Mouse (Mus musculus) heart, postnatal 0 days (tissue): ENCODE results near the gene Olfr666. TPM values are rescaled to one million over a fixed set of nuclear protein-coding genes. Genes with fewer than 3 reads are reported as not detected.
"Not testable (repeated sequence)": the region's sequence is repeated elsewhere in the genome, so short reads cannot be mapped to it uniquely, and the experiment has no call there.

Source experiments
- ATAC-seq: fragments of 200-750 bp; cut with Nextera tagmentation; 2 replicates; pipeline ENCODE4 v1.8.0; 2017; ENCODE audit warnings: low read depth, moderate number of reproducible peaks, moderate library complexity; ENCODE audit not compliant: insufficient read depth
- DNase-seq: peaks from one replicate; pipeline ENCODE4 v3.0.0-alpha.2; 2016; ENCODE audit warnings: low spot score
- H3K27ac ChIP-seq: fragments of 300-500 bp; sonication (generic); 2 replicates; pipeline ENCODE4 v1.5.1; 2014; ENCODE audit warnings: low read depth, mild to moderate bottlenecking
- H3K27me3 ChIP-seq: fragments of 300-500 bp; sonication (generic); 2 replicates; pipeline ENCODE4 v1.6.1; 2014; ENCODE audit warnings: low read length, mixed read lengths; ENCODE audit not compliant: control insufficient read depth, insufficient read depth
- H3K36me3 ChIP-seq: fragments of 300-500 bp; sonication (generic); replicated peaks from 2 replicates; pipeline ENCODE4 v1.6.1; 2014; ENCODE audit warnings: low read length, mixed read lengths; ENCODE audit not compliant: control insufficient read depth, insufficient read depth
- H3K4me1 ChIP-seq: fragments of 300-500 bp; sonication (generic); 2 replicates; pipeline ENCODE4 v1.6.1; 2014; ENCODE audit warnings: antibody characterized with exemption; ENCODE audit not compliant: control insufficient read depth, insufficient read depth
- H3K4me2 ChIP-seq: fragments of 300-500 bp; sonication (generic); 2 replicates; pipeline ENCODE4 v1.6.1; 2014; ENCODE audit warnings: low read depth, mild to moderate bottlenecking, low read length, moderate library complexity
- H3K4me3 ChIP-seq: fragments of 300-500 bp; sonication (generic); 2 replicates; pipeline ENCODE4 v1.5.1; 2014; ENCODE audit warnings: low read depth, low read length
- H3K9ac ChIP-seq: fragments of 300-500 bp; sonication (generic); replicated peaks from 2 replicates; pipeline ENCODE4 v1.6.1; 2014; ENCODE audit warnings: low read depth, low read length, mixed read lengths
- H3K9me3 ChIP-seq: fragments of 300-500 bp; sonication (generic); replicated peaks from 2 replicates; pipeline ENCODE4 v1.6.1; 2016; ENCODE audit warnings: low read length; ENCODE audit not compliant: control insufficient read depth
- CTCF ChIP-seq: IDR thresholded peaks from 2 replicates; pipeline ENCODE4 v1.5.1; 2016; ENCODE audit warnings: antibody characterized with exemption, control low read depth, low read depth
- EP300 ChIP-seq: IDR thresholded peaks from 2 replicates; pipeline ENCODE4 v1.6.1; 2016; ENCODE audit warnings: antibody characterized with exemption, low read depth
- WGBS: fragments of 180-500 bp; shearing (Covaris S2); extraction: QIAGEN DNeasy Blood & Tissue Kit; methylation state at CpG from one replicate; pipeline ENCODE4 v1.1.7; 2014; 5-methylcytosine and 5-hydroxymethylcytosine counted together
- polyA plus RNA-seq: library from polyadenylated mRNA; unstranded; fragments of >200 nt; fragmentation: Nextera tagmentation; extraction: Ambion mirVana; gene quantifications from 2 replicates; pipeline ENCODE4 v1.2.1, GENCODE M21; 2015
- total RNA-seq: library from RNA; depleted of rRNA; stranded (reverse); fragments of >200 nt; gene quantifications from 2 replicates; pipeline ENCODE4 v1.2.3, GENCODE M21; 2014; ENCODE audit warnings: low replicate concordance; rRNA removed

Gene Olfr666
- total and polyA plus RNA-seq, 2 experiments from 2014 or later = not detected

DNA sequence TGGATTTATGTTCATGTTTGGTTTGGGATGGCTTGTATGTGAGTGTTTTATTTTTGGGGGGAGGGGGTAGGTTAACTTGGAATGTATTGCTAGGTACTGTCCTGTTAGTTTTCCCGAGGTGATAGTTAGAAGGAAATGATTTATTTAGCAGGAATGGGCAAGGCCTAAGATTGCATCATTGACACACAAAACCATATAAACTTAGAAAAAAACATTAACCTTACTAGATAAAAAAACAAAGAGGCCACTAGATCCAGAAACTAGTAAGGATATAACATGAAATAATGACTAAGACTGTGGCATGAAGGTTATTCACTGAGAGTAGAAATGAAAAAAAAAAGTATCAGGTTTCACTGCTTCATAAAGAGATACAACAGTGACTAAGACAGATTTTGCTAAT lies 38.1 kb downstream of the Olfr666 start:
- no peaks in the 10 kb centered on the region for H3K36me3 ChIP-seq
- no peaks in the 10 kb centered on the region for H3K4me1 ChIP-seq
- ATAC-seq (no peak), DNase-seq (no peak)
- no peak for TF ChIP-seq EP300
- TF ChIP-seq CTCF = no peak
- no peaks in the 10 kb centered on the region for H3K9me3 ChIP-seq
- no peak overlapping the region for H3K9ac ChIP-seq
- no peak overlapping the region for H3K4me3 ChIP-seq
- no peak overlapping the region for H3K27ac ChIP-seq
- H3K4me2 ChIP-seq = no peak overlapping the region
- WGBS = 54% methylated on average over 1 of the region's 1 CpGs
- H3K27me3 ChIP-seq = no peaks in the 10 kb centered on the region

DNA sequence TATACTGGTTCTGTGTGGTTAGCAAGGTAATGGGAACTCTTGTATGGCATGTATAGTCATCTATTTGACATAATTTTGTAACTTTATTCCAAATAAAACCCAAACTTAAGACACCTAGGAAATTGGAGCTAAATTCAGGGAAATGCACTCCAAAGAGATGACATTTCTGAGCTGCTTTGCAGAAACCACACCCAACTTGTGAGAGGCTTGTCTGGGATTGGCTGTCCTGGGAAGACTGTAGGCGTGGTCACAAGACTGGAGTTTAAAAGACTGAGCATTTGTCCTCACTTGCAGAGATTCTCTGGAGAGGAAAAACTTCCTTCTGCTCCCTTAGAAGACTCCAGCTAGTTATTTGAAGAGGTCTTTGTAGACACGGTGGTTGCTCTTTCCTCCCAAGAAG lies 39.0 kb downstream of the Olfr666 start, which contains the start of gene Usp17la:
Usp17la (plus strand) TSS at position 301 of the 400 bp plus-strand sequence.
- not testable (repeated sequence) for H3K4me3 ChIP-seq, H3K9ac ChIP-seq, H3K27ac ChIP-seq, H3K9me3 ChIP-seq, H3K4me1 ChIP-seq, DNase-seq, H3K36me3 ChIP-seq, ATAC-seq, H3K27me3 ChIP-seq, H3K4me2 ChIP-seq
- WGBS = 64% methylated on average over 2 of the region's 2 CpGs

GRCm38 (mm10) chr7:104855248-104855750 lies 40.5 kb downstream of the Olfr666 start:
- TF ChIP-seq EP300 (no peak), CTCF (no peak)
- Histone ChIP-seq H3K4me3 (no peak overlapping the region), H3K9ac (no peak overlapping the region), H3K27ac (no peak overlapping the region), H3K9me3 (no peaks in the 10 kb centered on the region), H3K4me1 (no peaks in the 10 kb centered on the region), H3K4me2 (no peak overlapping the region), H3K36me3 (no peaks in the 10 kb centered on the region), H3K27me3 (no peaks in the 10 kb centered on the region)
- DNase-seq (no peak), ATAC-seq (no peak)
- WGBS = 72% methylated on average over 3 of the region's 3 CpGs

DNA sequence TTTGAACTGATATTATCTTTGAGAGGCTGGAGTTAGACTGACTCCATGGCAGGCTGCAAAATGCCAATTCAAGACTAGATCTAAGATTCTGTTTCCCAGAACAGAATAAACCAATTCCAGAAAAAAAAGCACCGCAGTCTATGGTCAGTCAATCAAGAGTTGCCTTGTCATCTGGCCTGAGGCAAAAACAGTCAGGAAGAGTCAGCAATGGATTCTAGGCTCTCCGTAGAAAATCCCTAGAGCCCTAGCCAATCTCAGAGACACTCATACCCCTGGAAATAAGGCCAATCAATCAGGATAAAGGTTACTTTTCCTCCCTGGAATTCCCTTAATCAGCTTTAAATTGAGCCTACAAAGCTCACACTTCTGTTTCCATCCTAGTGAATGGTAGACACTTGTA lies 44.2 kb downstream of the Olfr666 start:
- ATAC-seq, H3K27me3 ChIP-seq, H3K9me3 ChIP-seq, H3K36me3 ChIP-seq, H3K9ac ChIP-seq, H3K27ac ChIP-seq, DNase-seq, H3K4me2 ChIP-seq, H3K4me3 ChIP-seq, H3K4me1 ChIP-seq: not testable (repeated sequence)
- WGBS = 81% methylated on average over 2 of the region's 2 CpGs

DNA sequence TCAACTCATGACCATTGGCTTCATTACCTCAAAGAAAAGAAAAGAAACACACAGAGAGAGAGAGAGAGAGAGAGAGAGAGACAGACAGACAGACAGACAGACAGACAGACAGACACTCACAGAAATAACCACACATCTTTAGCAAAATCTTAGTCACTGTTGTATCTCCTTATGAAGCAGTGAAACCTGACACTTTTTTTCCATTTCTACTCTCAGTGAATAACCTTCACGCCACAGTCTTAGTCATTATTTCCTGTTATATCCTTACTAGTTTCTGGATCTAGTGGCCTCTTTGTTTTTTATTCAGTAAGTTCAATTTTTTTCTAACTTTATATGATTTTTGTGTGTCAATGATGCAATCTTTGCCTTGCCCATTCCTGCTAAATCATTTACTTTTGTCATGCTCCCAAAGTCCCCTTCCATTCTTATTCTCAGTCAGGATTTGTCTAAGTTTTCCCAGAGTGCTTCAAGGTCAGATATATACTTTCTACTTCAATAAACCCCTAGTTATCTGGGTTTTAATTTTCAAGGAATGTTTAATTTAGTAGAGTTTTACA lies 51.9 kb downstream of the Olfr666 start:
- Histone ChIP-seq H3K4me3 (no peak overlapping the region), H3K27me3 (no peaks in the 10 kb centered on the region), H3K27ac (no peak overlapping the region), H3K9me3 (no peaks in the 10 kb centered on the region), H3K4me2 (no peak overlapping the region), H3K36me3 (no peaks in the 10 kb centered on the region), H3K9ac (no peak overlapping the region), H3K4me1 (no peaks in the 10 kb centered on the region)
- DNase-seq (no peak), ATAC-seq (no peak)
- 66% methylated on average over 1 of the region's 1 CpGs for WGBS
- TF ChIP-seq CTCF = no peak
- TF ChIP-seq EP300 = no peak

DNA sequence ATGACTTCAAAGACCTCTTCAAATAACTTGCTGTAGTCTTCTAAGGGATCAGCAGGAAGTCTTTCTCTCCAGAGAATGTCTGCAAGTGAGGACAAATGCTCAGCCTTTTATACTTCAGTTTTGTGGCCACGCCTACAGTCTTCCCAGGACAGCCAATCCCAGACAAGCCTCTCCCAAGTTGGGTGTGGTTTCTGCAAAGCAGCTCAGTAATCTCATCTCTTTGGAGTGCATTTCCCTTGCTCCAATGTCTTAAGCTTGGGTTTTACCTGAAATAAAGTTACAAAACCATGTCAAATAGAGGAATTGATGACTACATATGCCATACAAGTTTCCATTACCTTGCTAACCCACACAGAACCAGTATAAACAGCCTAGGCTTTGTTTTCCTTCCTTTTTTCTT lies 53.2 kb downstream of the Olfr666 start, which contains the start of gene Usp17lb:
Usp17lb (minus strand) TSS at position 101 of the 400 bp plus-strand sequence.
- ATAC-seq = no peak
- WGBS = 47% methylated on average over 1 of the region's 1 CpGs
- H3K4me2 ChIP-seq = no peak within 1 kb of the TSS

More for the DNA sequence above, 53.2 kb downstream of the Olfr666 start, which contains the start of gene Usp17lb:
- Histone ChIP-seq H3K4me1 (no peaks in the 10 kb centered on the region), H3K4me3 (no peak within 1 kb of the TSS), H3K27me3 (no peaks in the 10 kb centered on the region), H3K9me3 (no peaks in the 10 kb centered on the region), H3K36me3 (no peaks in the 10 kb centered on the region), H3K9ac (no peak within 1 kb of the TSS), H3K27ac (no peak within 1 kb of the TSS)
- TF ChIP-seq EP300 (no peak), CTCF (no peak)
- DNase-seq = no peak

Other genes with a start within 250 kb of the Olfr666 start
- gene Olfr658, start 248.6 kb downstream of the Olfr666 start, total RNA-seq = not detected in 2 replicates
- not detected in 2 replicates for gene Olfr658, start 248.6 kb downstream of the Olfr666 start, polyA plus RNA-seq
- not detected in 2 replicates for gene Olfr659, start 229.2 kb downstream of the Olfr666 start, total RNA-seq
- not detected in 2 replicates for gene Olfr659, start 229.2 kb downstream of the Olfr666 start, polyA plus RNA-seq
- not detected in 2 replicates for gene Olfr661, start 209.5 kb downstream of the Olfr666 start, total RNA-seq
- not detected in 2 replicates for gene Olfr661, start 209.5 kb downstream of the Olfr666 start, polyA plus RNA-seq
- gene Usp17le, start 118.5 kb downstream of the Olfr666 start, total RNA-seq = not detected in 2 replicates
- not detected in 2 replicates for gene Usp17le, start 118.5 kb downstream of the Olfr666 start, polyA plus RNA-seq
- gene Usp17lb, start 53.3 kb downstream of the Olfr666 start, total RNA-seq = not detected in 2 replicates
- not detected in 2 replicates for gene Usp17lb, start 53.3 kb downstream of the Olfr666 start, polyA plus RNA-seq
- not detected in 2 replicates for gene Usp17la, start 38.9 kb downstream of the Olfr666 start, total RNA-seq
- gene Usp17la, start 38.9 kb downstream of the Olfr666 start, polyA plus RNA-seq = not detected in 2 replicates
- not detected in 2 replicates for gene Olfr665, start 17.9 kb downstream of the Olfr666 start, total RNA-seq
- not detected in 2 replicates for gene Olfr665, start 17.9 kb downstream of the Olfr666 start, polyA plus RNA-seq
- gene Olfr667, start 25.5 kb upstream of the Olfr666 start, total RNA-seq = not detected in 2 replicates
- not detected in 2 replicates for gene Olfr667, start 25.5 kb upstream of the Olfr666 start, polyA plus RNA-seq
- not detected in 2 replicates for gene Olfr668, start 32.1 kb upstream of the Olfr666 start, total RNA-seq
- not detected in 2 replicates for gene Olfr668, start 32.1 kb upstream of the Olfr666 start, polyA plus RNA-seq
- not detected in 2 replicates for gene Olfr669, start 38.3 kb upstream of the Olfr666 start, total RNA-seq
- not detected in 2 replicates for gene Olfr669, start 38.3 kb upstream of the Olfr666 start, polyA plus RNA-seq
- gene Olfr670, start 66.7 kb upstream of the Olfr666 start, total RNA-seq = not detected in 2 replicates
- not detected in 2 replicates for gene Olfr670, start 66.7 kb upstream of the Olfr666 start, polyA plus RNA-seq
- gene Olfr671, start 83.2 kb upstream of the Olfr666 start, total RNA-seq = not detected in 2 replicates
- gene Olfr671, start 83.2 kb upstream of the Olfr666 start, polyA plus RNA-seq = not detected in 2 replicates
- not detected in 2 replicates for gene Olfr672, start 106.1 kb upstream of the Olfr666 start, total RNA-seq
- not detected in 2 replicates for gene Olfr672, start 106.1 kb upstream of the Olfr666 start, polyA plus RNA-seq
- gene Olfr675, start 132.5 kb upstream of the Olfr666 start, total RNA-seq = not detected in 2 replicates
- not detected in 2 replicates for gene Olfr675, start 132.5 kb upstream of the Olfr666 start, polyA plus RNA-seq
- gene Olfr676, start 136.7 kb upstream of the Olfr666 start, total RNA-seq = not detected in 2 replicates
- gene Olfr676, start 136.7 kb upstream of the Olfr666 start, polyA plus RNA-seq = not detected in 2 replicates
- not detected in 2 replicates for gene Olfr677, start 155.4 kb upstream of the Olfr666 start, total RNA-seq
- not detected in 2 replicates for gene Olfr677, start 155.4 kb upstream of the Olfr666 start, polyA plus RNA-seq
- gene Olfr678, start 168.5 kb upstream of the Olfr666 start, total RNA-seq = not detected in 2 replicates
- gene Olfr678, start 168.5 kb upstream of the Olfr666 start, polyA plus RNA-seq = not detected in 2 replicates
- not detected in 2 replicates for gene Olfr679, start 185.3 kb upstream of the Olfr666 start, total RNA-seq
- gene Olfr679, start 185.3 kb upstream of the Olfr666 start, polyA plus RNA-seq = not detected in 2 replicates
- gene Olfr680-ps1, start 196.9 kb upstream of the Olfr666 start, total RNA-seq = not detected in 2 replicates
- not detected in 2 replicates for gene Olfr680-ps1, start 196.9 kb upstream of the Olfr666 start, polyA plus RNA-seq
- not detected in 2 replicates for gene Olfr681, start 220.9 kb upstream of the Olfr666 start, total RNA-seq
- gene Olfr681, start 220.9 kb upstream of the Olfr666 start, polyA plus RNA-seq = not detected in 2 replicates